Mouse (Mus musculus) midbrain, embryonic 14.5 days (tissue): ENCODE measurements around the gene Nom1. TPM values are rescaled to one million over a fixed set of nuclear protein-coding genes. Genes with fewer than 3 reads are reported as not detected.
"Not testable (repeated sequence)": the region's sequence is repeated elsewhere in the genome, so short reads cannot be mapped to it uniquely, and the experiment has no call there.

Source experiments
- ATAC-seq: fragments of 200-750 bp; cut with Nextera tagmentation; 2 replicates; pipeline ENCODE4 v1.8.0; 2017; ENCODE audit warnings: moderate number of reproducible peaks, moderate library complexity; ENCODE audit not compliant: low FRiP score, low TSS enrichment
- DNase-seq: peaks from one replicate; pipeline ENCODE4 v3.0.0-alpha.2; 2015
- H3K27ac ChIP-seq: fragments of 300-500 bp; sonication (generic); replicated peaks from 2 replicates; pipeline ENCODE4 v1.5.1; 2014; ENCODE audit warnings: mild to moderate bottlenecking, low read depth, low read length, moderate library complexity
- H3K27me3 ChIP-seq: fragments of 300-500 bp; sonication (generic); 2 replicates; pipeline ENCODE4 v1.6.1; 2014; ENCODE audit warnings: low read length, control low read depth, mixed read lengths; ENCODE audit not compliant: control insufficient read depth, insufficient read depth
- H3K36me3 ChIP-seq: fragments of 300-500 bp; sonication (generic); 2 replicates; pipeline ENCODE4 v1.6.1; 2014; ENCODE audit warnings: low read length, control low read depth; ENCODE audit not compliant: control insufficient read depth, insufficient read depth
- H3K4me1 ChIP-seq: fragments of 300-500 bp; sonication (generic); 2 replicates; pipeline ENCODE4 v1.6.1; 2014; ENCODE audit warnings: mild to moderate bottlenecking, antibody characterized with exemption, low read length, control low read depth; ENCODE audit not compliant: control insufficient read depth, insufficient read depth
- H3K4me2 ChIP-seq: fragments of 300-500 bp; sonication (generic); 2 replicates; pipeline ENCODE4 v1.6.1; 2014; ENCODE audit warnings: mild to moderate bottlenecking, low read length, moderate library complexity
- H3K4me3 ChIP-seq: fragments of 300-500 bp; sonication (generic); replicated peaks from 2 replicates; pipeline ENCODE4 v1.5.1; 2014; ENCODE audit warnings: low read depth, low read length
- H3K9ac ChIP-seq: fragments of 300-500 bp; sonication (generic); replicated peaks from 2 replicates; pipeline ENCODE4 v1.6.1; 2014; ENCODE audit warnings: mild to moderate bottlenecking, low read length, moderate library complexity
- H3K9me3 ChIP-seq: fragments of 300-500 bp; sonication (generic); 2 replicates; pipeline ENCODE4 v1.6.1; 2016; ENCODE audit warnings: low read length, control low read depth, mixed read lengths; ENCODE audit not compliant: control insufficient read depth
- WGBS: fragments of 180-500 bp; shearing (Covaris S2); extraction: QIAGEN DNeasy Blood & Tissue Kit; methylation state at CpG from one replicate; pipeline ENCODE4 v1.1.7; 2014; 5-methylcytosine and 5-hydroxymethylcytosine counted together
- polyA plus RNA-seq: library from polyadenylated mRNA; unstranded; fragments of >200 nt; fragmentation: Nextera tagmentation; extraction: Ambion mirVana; gene quantifications from 2 replicates; pipeline ENCODE4 v1.2.1, GENCODE M21; 2014

Gene Nom1
- polyA plus RNA-seq, 1 experiment from 2014 or later: 14.8 TPM

- H3K4me2 ChIP-seq: peak overlapping the region; percentile 97
- peak overlapping the region; percentile 63; the same call in 1 of the 2 replicates for H3K27ac ChIP-seq
- peak overlapping the region; percentile 92 for H3K4me3 ChIP-seq
- WGBS: under 1% methylated on average over 48 of the region's 48 CpGs
- peak overlapping the region; percentile 81 for H3K9ac ChIP-seq
- H3K9me3 ChIP-seq: no peaks in the 10 kb centered on the region
- ATAC-seq: peak; percentile 66
- peaks cover 33% of the 10 kb centered on the region for H3K36me3 ChIP-seq
- DNase-seq: no peak
- no peaks in the 10 kb centered on the region for H3K27me3 ChIP-seq
- peaks cover 18% of the 10 kb centered on the region for H3K4me1 ChIP-seq
Measured at GRCm38 (mm10) chr5:29434872-29435358, 451 bp downstream of the Nom1 start.

- DNase-seq (no peak), ATAC-seq (no peak)
- Histone ChIP-seq H3K9ac (peak overlapping the region; percentile 81), H3K27ac (no peak overlapping the region), H3K27me3 (no peaks in the 10 kb centered on the region), H3K9me3 (no peaks in the 10 kb centered on the region), H3K4me3 (peak overlapping the region; percentile 92), H3K4me1 (peaks cover 18% of the 10 kb centered on the region), H3K36me3 (peaks cover 39% of the 10 kb centered on the region), H3K4me2 (peak overlapping the region; percentile 97)
- 47% methylated on average over 8 of the region's 8 CpGs for WGBS
Measured at GRCm38 (mm10) chr5:29435491-29435890, 1.0 kb downstream of the Nom1 start.

- not testable (repeated sequence) for H3K9me3 ChIP-seq, H3K4me3 ChIP-seq, H3K27ac ChIP-seq, DNase-seq, ATAC-seq, H3K27me3 ChIP-seq, H3K9ac ChIP-seq
- H3K4me2 ChIP-seq: peak overlapping the region; percentile 97; the same call in 1 of the 2 replicates
- 94% methylated on average over 6 of the region's 6 CpGs for WGBS
- H3K4me1 ChIP-seq: peaks cover 18% of the 10 kb centered on the region
- peaks cover 51% of the 10 kb centered on the region for H3K36me3 ChIP-seq
Measured at GRCm38 (mm10) chr5:29436728-29437127, 2.3 kb downstream of the Nom1 start.

GRCm38 (mm10) chr5:29445275-29445674 lies 10.8 kb downstream of the Nom1 start:
- H3K9me3 ChIP-seq: no peaks in the 10 kb centered on the region
- H3K4me2 ChIP-seq: no peak overlapping the region
- H3K9ac ChIP-seq: no peak overlapping the region
- no peaks in the 10 kb centered on the region for H3K4me1 ChIP-seq
- peaks cover 92% of the 10 kb centered on the region for H3K36me3 ChIP-seq
- 98% methylated on average over 2 of the region's 2 CpGs for WGBS
- DNase-seq: no peak
- no peak overlapping the region for H3K4me3 ChIP-seq
- no peak overlapping the region for H3K27ac ChIP-seq
- no peaks in the 10 kb centered on the region for H3K27me3 ChIP-seq
- ATAC-seq: no peak

GRCm38 (mm10) chr5:29452352-29452751 lies 17.9 kb downstream of the Nom1 start:
- WGBS: 69% methylated on average over 4 of the region's 4 CpGs
- Histone ChIP-seq H3K4me1 (no peaks in the 10 kb centered on the region), H3K4me3 (no peak overlapping the region), H3K4me2 (no peak overlapping the region), H3K27me3 (no peaks in the 10 kb centered on the region), H3K36me3 (peaks cover 72% of the 10 kb centered on the region), H3K9me3 (no peaks in the 10 kb centered on the region), H3K9ac (no peak overlapping the region), H3K27ac (no peak overlapping the region)
- DNase-seq: no peak
- no peak for ATAC-seq

GRCm38 (mm10) chr5:29456895-29457656 lies 22.6 kb downstream of the Nom1 start:
- Histone ChIP-seq H3K27ac (no peak overlapping the region), H3K9ac (no peak overlapping the region), H3K36me3 (peaks cover 45% of the 10 kb centered on the region), H3K4me1 (no peaks in the 10 kb centered on the region), H3K4me3 (no peak overlapping the region), H3K27me3 (no peaks in the 10 kb centered on the region), H3K9me3 (no peaks in the 10 kb centered on the region), H3K4me2 (no peak overlapping the region)
- no peak for DNase-seq
- no peak for ATAC-seq
- WGBS: 81% methylated on average over 5 of the region's 5 CpGs

GRCm38 (mm10) chr5:29462943-29463686 lies 28.7 kb downstream of the Nom1 start:
- no peak overlapping the region for H3K27ac ChIP-seq
- H3K36me3 ChIP-seq: peaks cover 6% of the 10 kb centered on the region; the same call in 1 of the 2 replicates
- ATAC-seq (no peak), DNase-seq (no peak)
- no peak overlapping the region for H3K9ac ChIP-seq
- peaks cover 25% of the 10 kb centered on the region for H3K27me3 ChIP-seq
- no peak overlapping the region for H3K4me3 ChIP-seq
- 87% methylated on average over 9 of the region's 9 CpGs for WGBS
- H3K4me2 ChIP-seq: no peak overlapping the region
- no peaks in the 10 kb centered on the region for H3K9me3 ChIP-seq
- peaks cover 5% of the 10 kb centered on the region; the same call in 1 of the 2 replicates for H3K4me1 ChIP-seq

GRCm38 (mm10) chr5:29467489-29468350 lies 33.3 kb downstream of the Nom1 start:
- DNase-seq: no peak
- ATAC-seq: 0 out of 2 replicates have a peak, but pooled peaks have one; percentile 27
- H3K4me1 ChIP-seq: peaks cover 7% of the 10 kb centered on the region; the same call in 1 of the 2 replicates
- peak overlapping the region; percentile 49 for H3K4me2 ChIP-seq
- H3K27me3 ChIP-seq: peaks cover 65% of the 10 kb centered on the region
- H3K9me3 ChIP-seq: no peaks in the 10 kb centered on the region
- no peaks in the 10 kb centered on the region for H3K36me3 ChIP-seq
- no peak overlapping the region for H3K9ac ChIP-seq
- H3K4me3 ChIP-seq: peak overlapping the region; percentile 25
- WGBS: 2% methylated on average over 67 of the region's 67 CpGs
- no peak overlapping the region for H3K27ac ChIP-seq
